Mouse (Mus musculus) right cerebral cortex, postnatal 36 days (tissue): ENCODE measurements around the gene Gm5795.
"Not testable (repeated sequence)": the region's sequence is repeated elsewhere in the genome, so short reads cannot be mapped to it uniquely, and the experiment has no call there.

Experiments
- DNase-seq, 2 experiments: peaks; one replicate each; pipeline ENCODE4 v3.0.0; 2022; ENCODE audit warnings: low spot score in 2 of 2, mixed read lengths in 1 of 2

Gm5795 gene

DNA sequence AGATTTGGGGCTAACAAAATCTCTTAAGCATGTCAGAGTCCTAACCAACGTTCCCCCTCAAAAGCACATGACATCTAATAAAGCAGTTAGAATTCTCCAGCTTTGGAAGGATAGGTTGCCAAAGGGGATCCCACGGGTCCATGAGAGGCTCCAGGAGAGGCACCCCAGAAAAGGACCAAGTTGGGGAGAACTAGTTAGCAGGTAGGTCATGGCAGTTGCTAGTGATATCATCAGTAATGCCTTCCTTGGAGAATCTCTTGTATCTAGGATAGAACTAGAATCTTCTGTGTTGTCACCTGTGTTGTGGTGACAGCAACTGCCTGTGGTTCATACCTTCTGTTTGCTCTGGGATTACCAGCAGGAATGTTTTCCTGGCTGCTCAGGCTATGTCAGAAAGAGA is at the start of gene Gm5795:
Gene Gm5795, plus strand, starts transcription at position 301 of the 400 bp plus-strand sequence.
- not testable (repeated sequence) for DNase-seq

DNA sequence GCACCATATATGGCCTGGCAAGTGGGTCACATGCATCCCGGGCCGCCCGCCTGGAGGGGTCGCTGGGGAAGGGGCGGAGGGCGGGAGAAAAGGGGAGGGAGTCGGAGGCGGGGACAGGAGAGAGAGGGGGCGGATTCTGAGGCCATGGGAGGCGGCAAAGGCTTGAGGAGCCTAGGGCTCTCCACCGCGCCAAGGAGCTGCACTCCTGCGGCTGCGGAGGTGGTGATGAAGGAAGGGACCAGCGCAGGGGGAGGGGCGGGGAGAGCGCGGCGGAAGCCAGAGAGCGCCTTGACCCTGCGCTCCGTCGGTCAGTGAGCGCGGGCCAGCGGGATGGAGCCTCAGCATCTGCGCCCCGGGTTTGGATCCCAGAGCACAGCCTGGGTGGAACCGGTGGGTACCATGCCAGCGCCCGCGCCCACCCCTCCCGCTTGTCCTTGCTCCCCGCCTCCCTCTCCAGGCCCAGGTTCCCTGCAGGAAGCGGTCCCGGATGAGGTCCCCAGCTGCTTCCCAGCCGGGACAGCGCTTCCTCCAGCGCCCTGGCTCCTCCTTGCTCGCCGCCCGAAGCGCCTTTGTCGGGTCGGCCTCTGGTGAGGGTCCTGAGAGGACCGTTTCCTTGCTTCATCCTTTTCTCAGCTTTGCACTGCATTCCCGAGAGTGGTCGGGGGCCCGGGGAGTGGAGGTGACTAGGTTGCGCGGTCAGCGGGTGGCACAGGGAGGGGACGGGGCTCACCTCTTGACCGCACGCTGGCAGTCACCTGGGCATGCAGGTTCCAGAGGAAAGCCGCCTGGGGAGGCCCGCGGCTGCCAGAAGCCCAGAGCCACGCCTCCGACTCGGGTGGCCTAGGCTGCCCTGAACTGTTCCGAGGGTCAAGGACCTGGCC is 20.5 kb downstream of the Gm5795 start, which contains the start of gene D830030K20Rik:
Gene D830030K20Rik, plus strand, starts transcription at position 217 of the 881 bp plus-strand sequence.
- not testable (repeated sequence) for DNase-seq

DNA sequence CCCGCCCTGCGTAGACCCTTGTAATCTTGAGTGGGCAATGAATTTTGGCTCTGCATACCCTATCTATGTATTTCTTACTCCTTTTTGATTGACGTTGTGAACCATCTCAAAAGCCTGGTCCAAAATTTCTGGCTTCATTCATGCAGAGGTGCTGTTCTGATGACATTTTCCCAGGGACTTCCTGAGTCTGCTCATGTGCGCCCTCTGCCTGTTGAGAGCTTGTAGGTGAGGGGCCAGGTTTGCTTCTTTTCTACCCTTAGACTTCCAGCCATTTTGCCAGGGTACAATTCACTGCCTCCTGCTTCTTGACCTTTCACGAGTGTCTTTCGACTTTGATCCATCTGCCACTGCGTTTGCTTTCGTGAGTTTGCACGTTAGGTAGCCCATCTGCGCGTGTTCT is 21.3 kb downstream of the Gm5795 start:
- peak in 1 of 2 experiments; percentile 1 for DNase-seq
